Mouse (Mus musculus) T-cell, adult 2 months (primary cell): ENCODE measurements at regions not wholly inside any gene's neighbourhood (a gene's known extent, or its start where the extent isn't known, plus 50 kb on each side); places are given as distances from the start of the nearest gene placed in this dataset.
A peak's percentile ranks its signal among the peaks of the same experiment; 100 is the strongest.

Source experiments
- DNase-seq: peaks from one replicate; pipeline ENCODE4 v3.0.0; 2022; ENCODE audit warnings: low spot score

- no peak for DNase-seq
Observed at GRCm38 (mm10) chr3:103464729-103465128, 110.3 kb upstream of the Syt6 start.

GRCm38 (mm10) chr3:103465132-103465690, 109.8 kb upstream of the Syt6 start:
- no peak for DNase-seq

- peak; percentile 20 for DNase-seq
Observed at GRCm38 (mm10) chr3:103465948-103466347, 109.1 kb upstream of the Syt6 start.

- no peak for DNase-seq
Observed at GRCm38 (mm10) chr3:103470586-103471400, 104.2 kb upstream of the Syt6 start.

GRCm38 (mm10) chr3:103472598-103472997, 102.4 kb upstream of the Syt6 start:
- DNase-seq: no peak

DNA sequence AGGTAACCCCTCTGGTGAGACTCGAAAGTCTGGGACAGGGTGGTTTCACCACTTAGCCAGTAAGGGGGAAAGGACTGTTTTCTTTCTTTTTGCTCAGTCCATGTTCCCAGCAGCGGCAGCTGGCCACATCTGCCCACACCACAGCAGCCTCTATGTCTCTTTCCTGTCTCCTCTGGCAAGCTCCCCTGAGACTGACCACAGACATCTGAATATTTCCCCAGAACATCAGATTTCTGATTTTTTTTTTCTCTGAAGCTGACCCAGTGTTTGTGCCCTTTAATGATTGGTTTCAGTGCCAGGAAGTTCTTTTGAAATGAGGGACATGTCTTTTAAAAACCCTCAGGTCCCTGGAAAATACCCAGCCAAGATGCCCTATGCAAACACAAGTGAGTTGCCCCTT, 101.7 kb upstream of the Syt6 start:
- no peak for DNase-seq

GRCm38 (mm10) chr3:103479845-103480543, 95.0 kb upstream of the Syt6 start:
- no peak for DNase-seq

GRCm38 (mm10) chr3:103480676-103481075, 94.4 kb upstream of the Syt6 start:
- DNase-seq: no peak

DNA sequence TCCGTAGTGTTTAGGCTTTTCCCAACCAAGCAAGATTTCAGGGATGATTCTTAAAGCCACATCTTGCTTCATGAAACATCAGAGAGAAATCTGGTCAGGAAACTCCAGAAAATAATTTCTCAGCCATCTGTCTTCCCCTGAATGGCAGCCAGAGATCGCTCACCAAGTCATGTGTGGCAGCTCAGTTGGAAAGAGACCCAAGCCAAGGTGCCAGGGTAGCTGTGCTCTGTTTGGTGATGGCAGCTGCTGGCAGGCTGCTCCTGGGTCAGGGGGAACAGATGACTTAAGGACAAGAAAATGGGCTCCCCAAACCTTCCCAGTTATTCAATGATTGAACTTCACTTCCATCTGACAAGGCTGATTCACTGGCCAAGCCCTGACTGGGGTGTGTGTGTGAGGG, 91.7 kb upstream of the Syt6 start:
- DNase-seq: no peak

DNA sequence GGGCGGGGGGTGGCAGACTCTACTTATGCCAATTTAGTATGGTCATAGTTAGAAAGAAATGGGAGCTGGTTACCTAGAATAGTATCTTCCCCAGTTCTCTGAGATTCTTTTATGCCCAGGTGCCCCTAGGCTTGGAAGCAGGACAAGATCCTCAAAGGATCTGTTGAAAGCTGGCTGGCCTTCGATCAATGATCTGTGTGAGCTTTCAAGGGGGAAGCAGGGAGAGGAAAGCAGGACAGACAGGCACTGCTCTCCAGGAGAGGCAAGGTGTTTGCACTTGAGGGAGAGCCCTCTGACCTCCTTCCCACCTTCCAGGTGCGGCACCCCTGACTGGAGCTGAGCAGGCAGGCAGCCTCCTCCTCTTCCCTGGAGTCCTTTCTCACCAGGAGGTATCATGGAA, 91.3 kb upstream of the Syt6 start:
- no peak for DNase-seq

DNA sequence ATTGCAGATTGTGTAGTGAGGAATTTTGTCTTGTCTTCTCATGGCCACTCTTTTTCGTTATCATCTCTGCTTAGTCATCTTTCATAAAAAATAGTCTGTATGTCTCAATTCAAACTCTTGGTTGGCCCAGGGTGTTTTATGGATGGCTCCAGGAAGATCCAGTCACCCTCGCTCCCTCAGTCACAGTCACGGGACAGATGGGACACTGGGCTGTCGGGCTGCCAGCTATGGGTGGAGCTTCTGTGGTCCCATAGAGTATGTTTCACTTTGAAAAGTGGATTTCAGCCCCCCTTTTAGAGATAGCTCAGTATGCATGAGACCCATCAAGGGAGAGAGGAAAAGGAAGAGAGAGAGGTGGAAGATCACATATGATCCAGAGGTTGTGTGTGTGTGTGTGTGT, 85.2 kb upstream of the Syt6 start:
- DNase-seq: no peak

- DNase-seq: no peak
Observed at GRCm38 (mm10) chr3:103490966-103491365, 84.1 kb upstream of the Syt6 start.

DNA sequence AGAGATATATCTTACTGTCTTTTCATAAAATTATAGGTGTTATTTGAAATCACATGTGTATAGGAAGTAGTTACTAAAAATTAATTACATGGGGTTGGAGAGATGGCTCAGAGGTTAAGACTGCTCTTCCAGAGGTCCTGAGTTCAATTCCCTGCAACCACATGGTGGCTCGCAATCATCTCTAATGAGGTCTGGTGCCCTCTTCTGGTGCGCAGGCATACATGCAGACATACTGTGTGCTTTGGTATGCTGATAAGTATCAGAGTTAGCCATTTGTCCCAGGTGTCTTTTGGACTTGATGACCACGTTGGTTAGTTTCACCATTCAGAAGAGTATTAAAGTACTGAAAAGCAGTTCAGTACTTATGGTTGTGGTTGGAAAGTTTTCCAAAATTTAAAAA, 82.8 kb upstream of the Syt6 start:
- no peak for DNase-seq

GRCm38 (mm10) chr3:103493623-103494022, 81.4 kb upstream of the Syt6 start:
- DNase-seq: no peak

- peak; percentile 42 for DNase-seq
Observed at GRCm38 (mm10) chr3:103494043-103494442, 81.0 kb upstream of the Syt6 start.

DNA sequence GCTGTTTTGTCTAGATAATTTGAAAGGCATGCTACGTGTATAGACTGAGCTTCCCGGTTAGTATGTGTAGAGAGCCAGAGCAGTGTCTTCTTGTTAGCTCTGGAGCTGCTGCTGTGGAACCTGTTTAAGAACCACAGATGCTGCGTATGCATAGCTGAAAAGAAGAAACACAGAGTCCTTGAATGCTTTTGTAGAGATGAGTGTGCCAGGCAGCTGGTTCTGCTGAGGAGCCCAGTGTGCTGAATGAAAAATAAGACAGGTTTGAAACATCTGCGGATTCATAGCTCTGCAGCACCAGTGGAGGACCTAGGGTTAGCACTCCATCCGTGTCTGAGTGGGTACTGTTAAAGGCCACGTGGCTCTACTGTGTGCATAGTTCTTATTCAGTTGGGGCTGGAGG, 78.9 kb upstream of the Syt6 start:
- DNase-seq: no peak

DNA sequence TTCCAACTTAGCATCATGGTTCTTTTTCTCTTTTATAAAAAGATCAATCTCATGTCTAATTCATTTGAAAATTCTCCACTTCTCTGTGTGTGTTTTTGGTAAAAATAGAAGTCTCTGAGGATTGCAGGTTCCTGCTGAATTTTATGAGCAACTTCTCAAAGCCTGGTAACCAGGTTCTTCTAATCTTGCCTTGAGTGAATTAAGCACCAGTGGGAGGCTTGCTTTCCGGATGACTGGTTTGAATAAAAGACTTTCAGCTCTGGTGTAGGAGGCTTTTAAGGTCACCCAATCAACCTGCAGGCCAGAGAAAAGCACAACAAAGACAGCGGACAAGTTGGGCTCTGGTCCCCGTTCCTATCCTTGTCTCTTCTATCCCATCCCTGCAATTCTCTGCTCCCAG, 78.3 kb upstream of the Syt6 start:
- no peak for DNase-seq

DNA sequence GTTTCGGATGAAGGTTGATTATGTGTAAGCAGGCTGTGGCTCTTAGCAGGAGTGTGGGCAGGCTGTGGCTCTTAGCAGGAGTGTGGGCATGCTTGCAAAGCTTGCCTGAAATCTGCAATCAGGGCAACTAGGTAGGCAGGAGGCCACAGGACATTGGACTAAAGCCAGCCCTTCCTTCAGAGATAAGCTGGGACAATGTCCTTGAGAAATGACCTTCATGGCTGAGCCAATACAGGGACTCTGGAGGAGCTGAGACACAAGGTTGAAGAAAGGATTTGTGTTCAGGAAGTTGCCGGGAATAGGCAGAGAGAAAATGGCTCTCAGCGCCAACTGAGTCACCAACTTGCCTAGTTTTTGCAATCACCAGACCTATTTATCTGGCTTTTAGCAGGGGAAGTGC, 77.3 kb upstream of the Syt6 start:
- no peak for DNase-seq

DNA sequence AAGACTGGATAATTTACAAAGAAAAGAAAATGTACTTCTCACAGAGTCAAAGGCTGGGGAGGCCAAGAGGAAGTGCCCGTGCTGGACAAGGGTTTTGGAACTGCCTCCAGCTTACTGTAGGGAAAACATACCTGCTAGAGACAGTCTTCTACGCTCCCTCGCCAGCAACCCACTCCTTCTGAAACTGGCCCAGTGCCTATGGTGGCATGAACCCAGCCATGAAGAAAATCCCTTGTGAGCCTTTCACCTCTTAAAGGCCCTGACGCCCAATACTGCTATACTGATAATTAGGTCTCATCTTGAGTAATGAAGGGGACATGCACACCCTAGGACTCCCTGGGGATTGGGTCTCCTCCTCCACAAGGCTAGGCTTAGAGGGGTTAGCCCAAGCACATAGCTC, 76.6 kb upstream of the Syt6 start:
- DNase-seq: no peak

GRCm38 (mm10) chr3:103499801-103500200, 75.2 kb upstream of the Syt6 start:
- no peak for DNase-seq

- no peak for DNase-seq
Observed at GRCm38 (mm10) chr3:103500366-103500765, 74.7 kb upstream of the Syt6 start.

DNA sequence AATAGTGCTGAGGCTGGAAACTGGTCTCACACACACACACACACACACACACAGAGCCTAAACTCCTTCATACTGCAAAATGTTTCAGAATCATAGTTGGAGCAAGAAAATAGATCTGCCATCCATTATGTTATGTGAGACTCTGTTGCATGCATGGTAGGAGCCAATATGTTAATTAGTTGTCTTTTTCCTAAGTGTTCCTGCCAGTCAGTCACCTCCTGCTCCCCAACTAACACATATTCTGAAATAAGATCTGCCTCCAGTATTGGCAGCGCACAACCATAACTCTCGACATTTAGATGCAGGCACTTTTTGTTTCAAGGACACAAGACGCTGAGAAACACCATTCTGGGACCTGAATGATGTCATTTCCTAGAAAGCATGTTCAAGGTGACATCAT, 70.9 kb upstream of the Syt6 start:
- DNase-seq: no peak

GRCm38 (mm10) chr3:103513411-103513810, 61.6 kb upstream of the Syt6 start:
- no peak for DNase-seq
